Mouse (Mus musculus): ENCODE results near the gene Ap2b1. TPM values are rescaled to one million over a fixed set of nuclear protein-coding genes. Genes with fewer than 3 reads are reported as not detected.

Gene Ap2b1
- total RNA-seq, 2 experiments from 2014 or later: 105 to 121 TPM

- no peak for DNase-seq (ENCODE audit: low spot score in 2 of 2)
Measured at GRCm38 (mm10) chr11:83394802-83395439, 96.1 kb downstream of the Ap2b1 start.

- no peak for DNase-seq (ENCODE audit: low spot score in 2 of 2)
Measured at GRCm38 (mm10) chr11:83397626-83398025, 98.8 kb downstream of the Ap2b1 start.

- DNase-seq (ENCODE audit: low spot score in 2 of 2): no peak
Measured at GRCm38 (mm10) chr11:83398724-83399123, 99.9 kb downstream of the Ap2b1 start.

GRCm38 (mm10) chr11:83403787-83404186, 105.0 kb downstream of the Ap2b1 start:
- no peak for DNase-seq (ENCODE audit: low spot score in 2 of 2)

GRCm38 (mm10) chr11:83406391-83406790, 107.6 kb downstream of the Ap2b1 start:
- DNase-seq (ENCODE audit: low spot score in 2 of 2): no peak

- no peak for DNase-seq (ENCODE audit: low spot score in 2 of 2)
Measured at GRCm38 (mm10) chr11:83408242-83408641, 109.4 kb downstream of the Ap2b1 start.

GRCm38 (mm10) chr11:83409087-83409754, 110.4 kb downstream of the Ap2b1 start, which contains the start of gene Rasl10b:
Gene Rasl10b, plus strand, starts transcription at chr11:83409137.
- DNase-seq (ENCODE audit: low spot score in 2 of 2): no peak

GRCm38 (mm10) chr11:83409792-83410291, 111.0 kb downstream of the Ap2b1 start:
- no peak for DNase-seq (ENCODE audit: low spot score in 2 of 2)

GRCm38 (mm10) chr11:83410510-83410909, 111.7 kb downstream of the Ap2b1 start:
- no peak for DNase-seq (ENCODE audit: low spot score in 2 of 2)

GRCm38 (mm10) chr11:83417080-83417479, 118.3 kb downstream of the Ap2b1 start:
- no peak for DNase-seq (ENCODE audit: low spot score in 2 of 2)

GRCm38 (mm10) chr11:83417708-83418107, 118.9 kb downstream of the Ap2b1 start:
- no peak for DNase-seq (ENCODE audit: low spot score in 2 of 2)

GRCm38 (mm10) chr11:83418566-83418965, 119.7 kb downstream of the Ap2b1 start:
- no peak for DNase-seq (ENCODE audit: low spot score in 2 of 2)

- no peak for DNase-seq (ENCODE audit: low spot score in 2 of 2)
Measured at GRCm38 (mm10) chr11:83420338-83420737, 121.5 kb downstream of the Ap2b1 start.

GRCm38 (mm10) chr11:83421305-83421704, 122.5 kb downstream of the Ap2b1 start:
- DNase-seq (ENCODE audit: low spot score in 2 of 2): peak; percentile 53

- DNase-seq (ENCODE audit: low spot score in 2 of 2): no peak
Measured at GRCm38 (mm10) chr11:83424681-83425080, 125.9 kb downstream of the Ap2b1 start.

GRCm38 (mm10) chr11:83426964-83427363, 128.1 kb downstream of the Ap2b1 start:
- DNase-seq (ENCODE audit: low spot score in 2 of 2): no peak

- DNase-seq (ENCODE audit: low spot score in 2 of 2): no peak
Measured at GRCm38 (mm10) chr11:83429355-83429754, 130.5 kb downstream of the Ap2b1 start, which contains the start of gene Gas2l2. Gene Gas2l2, minus strand, starts transcription at chr11:83429455.

- no peak for DNase-seq (ENCODE audit: low spot score in 2 of 2)
Measured at GRCm38 (mm10) chr11:83432533-83432932, 133.7 kb downstream of the Ap2b1 start.

GRCm38 (mm10) chr11:83437377-83437776, 138.6 kb downstream of the Ap2b1 start, which contains the start of gene 1700020L24Rik:
Gene 1700020L24Rik, plus strand, starts transcription at chr11:83437677.
- no peak for DNase-seq (ENCODE audit: low spot score in 2 of 2)

- no peak for DNase-seq (ENCODE audit: low spot score in 2 of 2)
Measured at GRCm38 (mm10) chr11:83439426-83440060, 140.7 kb downstream of the Ap2b1 start.

- peak; percentile 57 to 71 for DNase-seq (ENCODE audit: low spot score in 2 of 2)
Measured at GRCm38 (mm10) chr11:83440081-83441064, 141.5 kb downstream of the Ap2b1 start.

All from adrenal gland, postnatal 4 days (tissue).